Mouse (Mus musculus): ENCODE measurements around the gene Dnajc11. TPM values are rescaled to one million over a fixed set of nuclear protein-coding genes. Genes with fewer than 3 reads are reported as not detected.

The Dnajc11 gene
- polyA plus RNA-seq, 1 experiment from 2014 or later: 25.7 TPM

- H3K4me1 ChIP-seq (replicated peaks; ENCODE audit: control insufficient read depth, insufficient read depth, low read length): no peaks in the 10 kb centered on the region
- H3K4me3 ChIP-seq (ENCODE audit: low read depth, low read length): no peak overlapping the region
- H3K36me3 ChIP-seq (ENCODE audit: control insufficient read depth, insufficient read depth): no peaks in the 10 kb centered on the region
- no peaks in the 10 kb centered on the region for H3K27me3 ChIP-seq (replicated peaks; ENCODE audit: control insufficient read depth, insufficient read depth, low read length)
- H3K9me3 ChIP-seq (ENCODE audit: control insufficient read depth): no peaks in the 10 kb centered on the region
- no peak overlapping the region for H3K9ac ChIP-seq (ENCODE audit: low read depth, low read length)
- peak; percentile 38 for TF ChIP-seq CTCF (IDR thresholded peaks at IDR 0.05; ENCODE audit: low read depth)
- H3K4me2 ChIP-seq (replicated peaks; ENCODE audit: low read depth): no peak overlapping the region
- 75% methylated on average over 4 of the region's 4 CpGs for WGBS
- no peak for ATAC-seq
- no peak overlapping the region for H3K27ac ChIP-seq (ENCODE audit: low read depth, low read length)
Observed at GRCm38 (mm10) chr4:152001335-152001734, 67.8 kb downstream of the Dnajc11 start.

- Histone ChIP-seq H3K4me3 (ENCODE audit: low read depth, low read length) (no peak overlapping the region), H3K27me3 (replicated peaks; ENCODE audit: control insufficient read depth, insufficient read depth, low read length) (no peaks in the 10 kb centered on the region), H3K27ac (ENCODE audit: low read depth, low read length) (no peak overlapping the region), H3K9ac (ENCODE audit: low read depth, low read length) (no peak overlapping the region), H3K36me3 (ENCODE audit: control insufficient read depth, insufficient read depth) (no peaks in the 10 kb centered on the region), H3K9me3 (ENCODE audit: control insufficient read depth) (no peaks in the 10 kb centered on the region), H3K4me2 (replicated peaks; ENCODE audit: low read depth) (no peak overlapping the region), H3K4me1 (replicated peaks; ENCODE audit: control insufficient read depth, insufficient read depth, low read length) (no peaks in the 10 kb centered on the region)
- TF ChIP-seq CTCF (IDR thresholded peaks at IDR 0.05; ENCODE audit: low read depth): no peak
- no peak for ATAC-seq
- 64% methylated on average over 3 of the region's 3 CpGs for WGBS
Observed at GRCm38 (mm10) chr4:152002063-152002462, 68.6 kb downstream of the Dnajc11 start.

GRCm38 (mm10) chr4:152006137-152006536, 72.6 kb downstream of the Dnajc11 start:
- Histone ChIP-seq H3K9me3 (ENCODE audit: control insufficient read depth) (no peaks in the 10 kb centered on the region), H3K4me1 (replicated peaks; ENCODE audit: control insufficient read depth, insufficient read depth, low read length) (peaks cover 8% of the 10 kb centered on the region), H3K4me2 (replicated peaks; ENCODE audit: low read depth) (no peak overlapping the region), H3K36me3 (ENCODE audit: control insufficient read depth, insufficient read depth) (no peaks in the 10 kb centered on the region), H3K27ac (ENCODE audit: low read depth, low read length) (no peak overlapping the region), H3K9ac (ENCODE audit: low read depth, low read length) (no peak overlapping the region), H3K4me3 (ENCODE audit: low read depth, low read length) (no peak overlapping the region), H3K27me3 (replicated peaks; ENCODE audit: control insufficient read depth, insufficient read depth, low read length) (no peaks in the 10 kb centered on the region)
- TF ChIP-seq CTCF (IDR thresholded peaks at IDR 0.05; ENCODE audit: low read depth): peak; percentile 55
- no peak for ATAC-seq
- 75% methylated on average over 6 of the region's 6 CpGs for WGBS

- H3K4me1 ChIP-seq (replicated peaks; ENCODE audit: control insufficient read depth, insufficient read depth, low read length): peaks cover 8% of the 10 kb centered on the region
- H3K9ac ChIP-seq (ENCODE audit: low read depth, low read length): no peak overlapping the region
- H3K27me3 ChIP-seq (replicated peaks; ENCODE audit: control insufficient read depth, insufficient read depth, low read length): no peaks in the 10 kb centered on the region
- 61% methylated on average over 3 of the region's 3 CpGs for WGBS
- H3K4me3 ChIP-seq (ENCODE audit: low read depth, low read length): no peak overlapping the region
- H3K9me3 ChIP-seq (ENCODE audit: control insufficient read depth): no peaks in the 10 kb centered on the region
- no peaks in the 10 kb centered on the region; the same call in 1 of the 2 replicates for H3K36me3 ChIP-seq (ENCODE audit: control insufficient read depth, insufficient read depth)
- no peak for TF ChIP-seq CTCF (IDR thresholded peaks at IDR 0.05; ENCODE audit: low read depth)
- ATAC-seq: no peak
- H3K4me2 ChIP-seq (replicated peaks; ENCODE audit: low read depth): peak overlapping the region; percentile 100; the same call in 1 of the 2 replicates
- no peak overlapping the region; the same call in 1 of the 2 replicates for H3K27ac ChIP-seq (ENCODE audit: low read depth, low read length)
Observed at GRCm38 (mm10) chr4:152006812-152007211, 73.3 kb downstream of the Dnajc11 start.

GRCm38 (mm10) chr4:152007481-152008147, 74.1 kb downstream of the Dnajc11 start:
- no peaks in the 10 kb centered on the region for H3K27me3 ChIP-seq (replicated peaks; ENCODE audit: control insufficient read depth, insufficient read depth, low read length)
- TF ChIP-seq CTCF (IDR thresholded peaks at IDR 0.05; ENCODE audit: low read depth): no peak
- no peak for ATAC-seq
- peak overlapping the region; percentile 100 for H3K4me2 ChIP-seq (replicated peaks; ENCODE audit: low read depth)
- H3K36me3 ChIP-seq (ENCODE audit: control insufficient read depth, insufficient read depth): no peaks in the 10 kb centered on the region; the same call in 1 of the 2 replicates
- H3K9me3 ChIP-seq (ENCODE audit: control insufficient read depth): no peaks in the 10 kb centered on the region
- peak overlapping the region; percentile 62 for H3K9ac ChIP-seq (ENCODE audit: low read depth, low read length)
- H3K4me3 ChIP-seq (ENCODE audit: low read depth, low read length): peak overlapping the region; percentile 72
- H3K4me1 ChIP-seq (replicated peaks; ENCODE audit: control insufficient read depth, insufficient read depth, low read length): peaks cover 8% of the 10 kb centered on the region
- 15% methylated on average over 8 of the region's 8 CpGs for WGBS
- peak overlapping the region; percentile 94 for H3K27ac ChIP-seq (ENCODE audit: low read depth, low read length)

GRCm38 (mm10) chr4:152008148-152008500, 74.6 kb downstream of the Dnajc11 start:
- WGBS: 1% methylated on average over 14 of the region's 14 CpGs
- Histone ChIP-seq H3K27me3 (replicated peaks; ENCODE audit: control insufficient read depth, insufficient read depth, low read length) (no peaks in the 10 kb centered on the region), H3K27ac (ENCODE audit: low read depth, low read length) (peak overlapping the region; percentile 94), H3K9ac (ENCODE audit: low read depth, low read length) (peak overlapping the region; percentile 62), H3K4me1 (replicated peaks; ENCODE audit: control insufficient read depth, insufficient read depth, low read length) (peaks cover 8% of the 10 kb centered on the region), H3K36me3 (ENCODE audit: control insufficient read depth, insufficient read depth) (no peaks in the 10 kb centered on the region; the same call in 1 of the 2 replicates), H3K4me3 (ENCODE audit: low read depth, low read length) (peak overlapping the region; percentile 72), H3K9me3 (ENCODE audit: control insufficient read depth) (no peaks in the 10 kb centered on the region), H3K4me2 (replicated peaks; ENCODE audit: low read depth) (peak overlapping the region; percentile 100)
- no peak for ATAC-seq
- no peak for TF ChIP-seq CTCF (IDR thresholded peaks at IDR 0.05; ENCODE audit: low read depth)

Data from intestine, postnatal 0 days (tissue).